Mouse (Mus musculus): Measurements from ENCODE around the gene Kazald1. TPM values are rescaled to one million over a fixed set of nuclear protein-coding genes. Genes with fewer than 3 reads are reported as not detected.
A peak's percentile ranks its signal among the peaks of the same experiment; 100 is the strongest.

The Kazald1 gene
- total RNA-seq, 2 experiments from 2014 or later, result 1.9 to 2.2 TPM

DNA sequence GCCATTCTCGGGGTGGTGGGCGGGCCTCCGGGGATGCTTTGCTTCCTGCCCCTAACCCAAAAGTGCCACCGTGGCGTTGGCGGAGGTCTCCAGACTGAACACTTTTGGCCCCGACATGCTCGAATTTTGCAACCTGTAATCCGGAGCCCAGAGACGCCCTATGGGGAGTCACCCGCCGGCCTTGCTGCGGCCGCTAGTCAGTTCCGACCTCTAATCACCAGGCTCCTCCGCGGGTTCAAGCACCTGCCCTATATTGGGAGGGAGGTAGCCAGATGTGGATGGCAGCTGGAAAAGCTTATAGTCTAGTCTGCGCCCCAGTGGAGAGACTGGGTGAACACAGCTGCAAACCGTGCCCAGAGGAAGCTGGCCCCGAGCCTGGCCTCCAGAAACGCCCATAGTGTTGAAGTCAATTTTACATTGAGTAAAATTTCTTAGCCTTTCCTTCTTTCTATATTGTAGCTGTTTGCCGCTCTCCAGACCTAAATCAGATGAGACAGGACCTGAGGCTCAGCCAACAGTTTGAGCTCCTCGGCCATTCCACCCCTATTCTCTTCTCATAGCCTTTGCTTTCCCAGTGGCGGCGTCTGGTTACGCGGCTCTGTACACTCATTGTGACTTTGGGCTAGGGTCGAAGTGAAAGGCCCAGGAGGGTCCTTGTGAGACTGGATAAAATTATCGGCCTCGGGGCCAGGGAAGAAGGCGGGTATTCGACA, 438 bp downstream of the Kazald1 start:
- DNase-seq (ENCODE audit: low spot score in 2 of 2), result no peak
- intact Hi-C loops (cut with DNase I), result loop anchor here (2.0 to 10.0 kb wide), 3 partner anchors 85 to 321 kb away; partner anchors contain the start of gene Pax2

DNA sequence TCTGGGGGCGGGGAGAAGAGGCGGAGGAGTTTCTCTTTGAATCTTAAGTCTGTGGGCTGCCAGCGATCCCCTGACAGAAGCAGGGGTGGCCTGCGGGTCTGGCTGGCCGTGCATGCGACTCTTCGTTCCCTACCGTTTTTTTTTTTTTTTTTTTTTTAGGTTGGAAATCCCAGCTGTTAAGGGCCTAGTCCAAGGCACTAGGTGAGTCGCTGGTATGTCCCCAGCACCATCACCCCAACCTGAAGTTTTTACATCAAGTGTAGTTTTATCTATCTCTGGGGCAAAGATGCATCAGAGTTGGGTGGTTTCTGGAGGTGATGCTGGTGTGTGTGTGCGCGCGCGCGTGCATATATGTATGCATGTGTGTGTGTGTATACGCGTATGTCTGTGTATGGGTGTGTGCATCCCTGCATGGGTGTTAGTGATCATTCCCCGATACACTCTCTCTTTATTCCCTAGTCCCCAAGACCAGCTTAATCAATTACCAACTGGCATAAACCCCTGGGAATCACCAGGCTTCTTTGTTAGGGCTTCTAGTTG, 1.1 kb downstream of the Kazald1 start:
- intact Hi-C loops (cut with DNase I), result loop anchor here (2.0 to 10.0 kb wide), 3 partner anchors 85 to 321 kb away; partner anchors contain the start of gene Pax2
- DNase-seq (ENCODE audit: low spot score in 2 of 2), result no peak

DNA sequence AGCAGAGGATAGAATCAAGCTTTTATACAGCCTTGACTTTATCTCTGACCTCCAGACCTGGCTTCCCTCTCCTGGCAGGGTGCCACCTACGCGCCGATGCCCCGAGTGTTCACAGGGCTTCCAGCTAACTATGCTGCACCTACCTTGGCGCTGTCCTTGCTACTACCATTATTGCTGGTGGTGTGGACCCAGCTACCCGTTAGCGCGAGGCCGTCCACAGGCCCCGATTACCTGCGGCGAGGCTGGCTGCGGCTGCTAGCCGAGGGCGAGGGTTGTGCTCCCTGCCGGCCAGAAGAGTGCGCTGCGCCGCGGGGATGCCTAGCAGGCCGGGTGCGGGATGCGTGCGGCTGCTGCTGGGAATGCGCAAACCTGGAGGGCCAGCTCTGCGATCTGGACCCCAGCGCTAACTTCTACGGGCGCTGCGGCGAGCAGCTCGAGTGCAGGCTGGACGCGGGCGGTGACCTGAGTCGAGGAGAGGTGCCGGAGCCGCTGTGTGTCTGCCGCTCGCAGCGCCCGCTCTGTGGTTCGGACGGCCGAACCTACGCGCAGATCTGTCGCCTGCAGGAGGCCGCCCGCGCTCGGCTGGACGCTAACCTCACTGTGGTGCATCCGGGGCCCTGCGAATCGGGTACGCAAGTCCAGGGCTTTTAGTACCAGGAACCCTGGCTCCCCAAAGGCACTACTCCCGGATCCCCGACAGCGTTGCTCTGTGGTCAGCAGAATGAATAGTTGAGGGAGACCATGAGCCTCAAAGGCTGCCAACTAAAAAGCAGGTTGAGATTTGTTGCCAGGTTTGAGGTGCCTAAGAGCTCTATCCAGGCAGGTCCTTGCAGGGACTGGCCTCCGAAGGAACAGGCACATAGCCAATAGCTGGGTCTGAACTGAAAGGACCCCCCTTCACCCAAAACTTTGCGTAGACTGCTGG, 1.8 kb downstream of the Kazald1 start:
- intact Hi-C loops (cut with DNase I), result loop anchor here (2.0 to 10.0 kb wide), 3 partner anchors 84 to 322 kb away; partner anchors contain the start of gene Pax2
- DNase-seq (ENCODE audit: low spot score in 2 of 2), result peak in 1 of 2 experiments; percentile 33

GRCm38 (mm10) chr19:45077742-45078645, 3.0 kb downstream of the Kazald1 start:
- intact Hi-C loops (cut with DNase I), result loop anchor here (2.0 to 10.0 kb wide), 3 partner anchors 83 to 323 kb away; partner anchors contain the start of gene Pax2
- no peak for DNase-seq (ENCODE audit: low spot score in 2 of 2)

DNA sequence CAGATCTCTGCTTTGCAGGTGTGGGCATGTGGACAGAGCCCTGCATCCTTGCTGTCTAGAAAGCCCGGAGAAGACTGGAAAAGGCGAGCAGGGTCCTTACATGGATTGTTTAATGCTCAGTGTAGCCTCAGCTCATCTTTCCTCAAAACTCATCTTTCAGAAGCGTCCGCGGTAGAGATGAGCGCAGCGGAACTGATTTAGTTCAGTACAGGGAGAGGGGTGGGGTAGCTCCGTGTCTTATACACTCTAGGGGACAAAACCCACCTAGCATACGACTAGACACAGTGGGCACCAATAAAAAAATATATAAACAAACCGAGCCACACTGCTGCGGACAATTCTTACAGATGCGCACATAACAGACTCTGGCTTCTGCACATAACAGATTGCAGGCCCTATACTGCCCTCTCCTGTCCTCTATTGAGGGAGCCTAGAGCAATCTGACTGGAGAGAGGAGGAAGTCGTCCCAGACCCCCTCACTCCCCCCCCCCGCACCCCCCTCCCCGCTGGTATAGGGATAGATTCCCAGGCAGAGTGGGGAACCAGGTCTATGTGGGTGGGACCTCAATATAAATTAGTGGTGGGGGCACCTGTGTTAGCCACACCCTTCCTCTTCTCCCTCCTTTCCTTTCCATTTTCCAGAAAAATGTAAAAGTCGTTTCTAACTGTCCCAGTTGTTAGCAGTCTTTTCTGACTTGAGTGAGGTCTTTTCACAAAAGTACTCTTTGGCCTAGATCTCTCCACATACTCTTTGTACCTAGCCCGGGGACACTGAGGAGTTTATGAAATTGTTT, 4.1 kb downstream of the Kazald1 start:
- intact Hi-C loops (cut with DNase I), result loop anchor here (5.0 to 10.0 kb wide), 2 partner anchors 153 to 324 kb away; partner anchors contain the start of gene Pax2
- DNase-seq (ENCODE audit: low spot score in 2 of 2), result no peak

GRCm38 (mm10) chr19:45079769-45080515, 4.9 kb downstream of the Kazald1 start:
- peak; percentile 52 to 68 for DNase-seq (ENCODE audit: low spot score in 2 of 2)
- intact Hi-C loops (cut with DNase I), result loop anchor here (5.0 to 10.0 kb wide), 2 partner anchors 152 to 325 kb away; partner anchors contain the start of gene Pax2

DNA sequence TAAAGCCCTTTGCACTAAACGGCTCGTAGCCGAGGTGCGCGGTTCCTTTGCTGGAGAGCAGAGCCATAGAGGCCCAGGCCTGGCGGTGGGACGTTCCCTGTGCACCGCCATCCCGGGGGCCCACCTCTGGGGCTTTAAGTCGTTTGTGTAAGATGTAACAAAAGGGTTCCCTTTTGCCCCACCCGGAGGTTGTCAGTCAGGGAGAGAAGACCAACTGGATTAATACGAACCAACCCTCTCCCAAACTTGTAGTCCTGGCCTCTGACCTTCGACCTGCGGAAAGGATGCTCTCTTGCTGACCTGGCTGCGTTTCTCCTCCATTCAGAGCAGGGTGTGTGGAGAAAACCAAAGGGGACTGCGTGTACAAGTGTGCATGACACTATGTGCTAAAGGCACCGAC, 5.7 kb downstream of the Kazald1 start:
- intact Hi-C loops (cut with DNase I), result no loop called here
- DNase-seq (ENCODE audit: low spot score in 2 of 2), result no peak

- intact Hi-C loops (cut with DNase I), result no loop called here
- peak in 1 of 2 experiments; percentile 55 for DNase-seq (ENCODE audit: low spot score in 2 of 2)
Measured at GRCm38 (mm10) chr19:45081279-45081678, 6.2 kb downstream of the Kazald1 start.

- intact Hi-C loops (cut with DNase I), result no loop called here
- peak; percentile 35 to 42 for DNase-seq (ENCODE audit: low spot score in 2 of 2)
Measured at GRCm38 (mm10) chr19:45081841-45082550, 7.0 kb downstream of the Kazald1 start.

DNA sequence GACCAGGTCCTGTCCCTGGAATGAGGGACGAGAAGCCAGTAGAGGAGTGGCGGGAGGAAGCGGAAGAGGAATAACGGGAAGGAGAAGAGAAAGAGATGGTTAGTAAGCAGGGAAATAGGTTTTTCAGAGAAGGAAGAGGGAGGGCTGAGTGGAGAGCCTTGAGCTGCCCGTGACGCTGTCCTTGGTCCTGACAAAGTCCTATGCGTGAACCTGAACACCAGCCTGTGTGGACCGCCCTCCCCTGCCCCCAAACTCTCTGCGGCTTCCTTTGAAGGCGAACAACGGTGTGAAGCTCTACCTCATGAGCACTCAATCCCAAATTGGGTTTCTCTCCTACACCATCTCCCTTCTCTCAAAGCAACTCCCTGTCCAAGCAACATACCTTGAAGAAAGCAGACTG, 22.8 kb downstream of the Kazald1 start:
- intact Hi-C loops (cut with DNase I), result no loop called here
- no peak for DNase-seq (ENCODE audit: low spot score in 2 of 2)

DNA sequence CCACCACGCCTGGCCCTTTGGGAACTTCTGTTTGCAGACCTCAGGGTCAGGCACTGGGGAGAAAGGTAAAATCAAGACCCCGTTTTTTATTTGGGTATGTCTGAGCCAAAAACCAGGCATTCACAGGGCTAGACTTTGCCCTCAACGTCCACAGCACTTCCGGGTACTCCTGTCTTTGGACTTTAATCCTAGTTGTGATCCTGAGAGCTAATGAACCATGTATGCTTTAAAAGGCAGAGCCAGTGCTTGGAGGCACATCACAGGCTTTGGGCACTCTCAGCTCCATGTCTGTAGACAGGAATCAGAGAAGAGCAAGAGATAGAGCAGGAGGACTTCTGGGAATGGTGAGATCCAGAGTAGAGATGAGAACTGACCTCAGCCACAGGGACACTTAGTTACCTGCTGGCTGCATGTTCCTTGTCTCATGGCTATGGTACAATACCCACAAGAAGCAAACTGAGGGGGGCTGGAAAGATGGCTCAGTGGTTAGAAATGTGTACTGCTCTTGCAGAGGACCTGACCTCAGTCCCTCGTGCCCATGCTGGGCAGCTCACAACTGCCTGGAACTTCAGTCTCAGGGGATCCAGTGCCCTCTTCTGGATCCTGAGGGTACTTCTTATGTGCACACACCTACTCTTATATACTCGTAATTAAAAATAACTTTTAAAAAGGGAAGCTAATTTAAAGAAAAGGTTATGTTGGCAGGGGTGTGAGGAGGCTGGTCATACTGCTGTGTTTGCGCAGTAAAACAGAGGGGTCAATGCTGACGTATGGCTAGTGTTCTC, 25.6 kb downstream of the Kazald1 start:
- DNase-seq (ENCODE audit: low spot score in 2 of 2), result no peak
- intact Hi-C loops (cut with DNase I), result no loop called here

DNA sequence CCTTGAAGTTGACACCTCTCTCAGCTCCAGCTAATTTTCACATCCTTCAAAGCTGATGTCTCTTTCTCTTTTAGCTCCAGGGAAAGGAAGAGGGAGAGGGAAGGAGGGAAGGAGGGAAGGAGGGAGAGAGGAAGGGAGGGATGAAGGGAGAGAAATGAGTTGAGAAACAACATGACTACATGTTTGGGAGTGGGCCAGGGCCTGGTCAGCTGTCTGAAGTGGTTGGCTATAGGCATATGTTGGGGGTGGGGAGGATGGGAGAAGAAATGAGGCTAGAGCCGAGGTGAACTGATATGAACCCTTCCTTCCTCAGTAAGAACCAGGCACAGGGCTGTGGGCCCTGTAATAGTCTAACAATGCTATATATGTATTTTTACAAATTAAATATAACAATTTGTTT, 30.6 kb downstream of the Kazald1 start:
- DNase-seq (ENCODE audit: low spot score in 2 of 2), result no peak
- intact Hi-C loops (cut with DNase I), result loop anchor here (5.0 kb wide), 1 partner anchor 587 kb away; no protein-coding TSS in a partner anchor

GRCm38 (mm10) chr19:45106689-45107088, 31.6 kb downstream of the Kazald1 start:
- DNase-seq (ENCODE audit: low spot score in 2 of 2), result no peak
- intact Hi-C loops (cut with DNase I), result loop anchor here (5.0 kb wide), 1 partner anchor 586 kb away; no protein-coding TSS in a partner anchor

DNA sequence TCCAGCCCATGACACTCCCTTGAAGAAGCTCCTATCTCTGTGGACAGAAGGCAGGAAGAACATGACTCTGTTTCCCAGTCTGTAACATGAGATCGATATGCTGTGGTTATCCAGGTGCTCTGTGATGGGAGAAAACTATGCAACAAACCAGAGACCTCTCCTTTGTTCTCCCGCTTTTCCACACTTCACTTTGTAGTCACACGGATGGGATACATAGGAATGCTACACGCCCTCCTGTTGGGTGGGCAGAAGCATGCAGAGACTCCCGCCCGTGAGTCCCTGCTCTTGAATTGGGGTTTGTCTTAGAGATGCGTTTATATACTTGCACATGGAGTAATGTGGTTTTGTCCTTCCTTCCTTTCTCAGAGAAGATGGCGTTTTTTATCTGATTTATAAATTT, 35.6 kb downstream of the Kazald1 start:
- intact Hi-C loops (cut with DNase I), result no loop called here
- no peak for DNase-seq (ENCODE audit: low spot score in 2 of 2)

- intact Hi-C loops (cut with DNase I), result no loop called here
- no peak for DNase-seq (ENCODE audit: low spot score in 2 of 2)
Measured at GRCm38 (mm10) chr19:45112444-45112843, 37.4 kb downstream of the Kazald1 start.
